Mouse (Mus musculus) olfactory bulb, adult 2 months (tissue): ENCODE data around the gene Kdm8.

Experiments used
- CTCF ChIP-seq: fragments of 200-500 bp; IDR thresholded peaks from 2 replicates; pipeline ENCODE4 v1.5.1; 2012; ENCODE audit warnings: low read depth, mild to moderate bottlenecking, low read length, moderate library complexity; ENCODE audit not compliant: insufficient read depth
- POLR2A ChIP-seq: fragments of 200-500 bp; IDR thresholded peaks from 2 replicates; pipeline ENCODE4 v1.6.1; 2012; ENCODE audit warnings: mild to moderate bottlenecking, low read depth, low read length, moderate library complexity; ENCODE audit not compliant: insufficient read depth

DNA sequence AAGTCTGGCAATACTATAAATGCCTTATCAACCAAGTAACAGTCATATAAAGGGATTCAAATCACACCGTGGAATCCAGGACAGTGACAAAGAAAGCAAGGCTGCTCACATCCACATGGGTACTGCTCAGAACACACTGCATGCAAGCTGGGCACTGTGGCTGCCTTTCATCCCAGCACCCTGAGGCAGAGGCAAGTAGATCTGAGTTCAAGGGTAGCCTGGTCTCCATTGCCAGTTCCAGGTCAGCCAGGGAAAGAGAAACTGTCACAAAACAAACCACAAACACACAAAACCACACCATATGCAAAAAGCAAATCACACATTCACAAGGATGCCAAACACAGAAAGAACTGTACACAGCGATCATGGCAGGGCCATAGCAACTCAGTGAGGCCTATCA lies 45.2 kb downstream of the Kdm8 start:
- no peak for TF ChIP-seq CTCF
- TF ChIP-seq POLR2A: no peak
